Mouse (Mus musculus) megakaryocyte, embryonic 14.5 days (primary cell): ENCODE measurements around the gene Fmo2. TPM values are rescaled to one million over a fixed set of nuclear protein-coding genes. Genes with fewer than 3 reads are reported as not detected.

Experiments used
- H3K27me3 ChIP-seq: replicated peaks from 2 replicates; pipeline ENCODE3; 2012; ENCODE audit warnings: inconsistent platforms
- H3K36me3 ChIP-seq: replicated peaks from 2 replicates; pipeline ENCODE3; 2012; ENCODE audit warnings: low read length, inconsistent platforms, mixed read lengths
- H3K4me1 ChIP-seq: 2 replicates; pipeline ENCODE4 v1.6.1; 2012; ENCODE audit warnings: inconsistent platforms
- H3K4me3 ChIP-seq: replicated peaks from 2 replicates; pipeline ENCODE3; 2012; ENCODE audit warnings: moderate library complexity, mild to moderate bottlenecking, inconsistent platforms
- H3K9me3 ChIP-seq: 2 replicates; pipeline ENCODE4 v1.6.1; 2012; ENCODE audit warnings: inconsistent platforms
- FLI1 ChIP-seq: IDR thresholded peaks from 2 replicates; pipeline ENCODE4 v1.6.1; 2012; ENCODE audit warnings: low read length, inconsistent platforms, mixed read lengths
- GATA1 ChIP-seq: IDR thresholded peaks from 3 replicates; pipeline ENCODE4 v1.6.1; 2012; ENCODE audit warnings: mixed read lengths, low read length, inconsistent platforms, borderline replicate concordance
- polyA plus RNA-seq: library from polyadenylated mRNA; stranded (reverse); fragments of >175 nt; gene quantifications from 2 replicates; pipeline ENCODE4 v1.2.3, GENCODE M21; 2012; ENCODE audit warnings: low replicate concordance; ENCODE audit not compliant: insufficient read depth

Fmo2 gene
- polyA plus RNA-seq, 1 experiment: not detected

GRCm38 (mm10) chr1:162891980-162892451 lies 6.5 kb downstream of the Fmo2 start:
- TF ChIP-seq GATA1: no peak
- TF ChIP-seq FLI1: no peak
- Histone ChIP-seq H3K4me3 (no peak overlapping the region), H3K9me3 (peaks cover 4% of the 10 kb centered on the region; the same call in 1 of the 2 replicates)

GRCm38 (mm10) chr1:162888646-162889045 lies 9.9 kb downstream of the Fmo2 start:
- Histone ChIP-seq H3K9me3 (peaks cover 4% of the 10 kb centered on the region; the same call in 1 of the 2 replicates), H3K4me1 (no peaks in the 10 kb centered on the region), H3K4me3 (no peak overlapping the region), H3K36me3 (no peaks in the 10 kb centered on the region), H3K27me3 (no peaks in the 10 kb centered on the region)
- TF ChIP-seq FLI1: no peak
- no peak for TF ChIP-seq GATA1

More at GRCm38 (mm10) chr1:162891980-162892451, 6.5 kb downstream of the Fmo2 start:
- no peaks in the 10 kb centered on the region for H3K4me1 ChIP-seq
- H3K36me3 ChIP-seq: no peaks in the 10 kb centered on the region
- no peaks in the 10 kb centered on the region for H3K27me3 ChIP-seq

GRCm38 (mm10) chr1:162887644-162888043 lies 10.9 kb downstream of the Fmo2 start:
- Histone ChIP-seq H3K4me1 (no peaks in the 10 kb centered on the region), H3K9me3 (peaks cover 4% of the 10 kb centered on the region; the same call in 1 of the 2 replicates), H3K4me3 (no peak overlapping the region), H3K36me3 (no peaks in the 10 kb centered on the region), H3K27me3 (no peaks in the 10 kb centered on the region)
- TF ChIP-seq FLI1: no peak
- TF ChIP-seq GATA1: no peak

- Histone ChIP-seq H3K4me3 (no peak overlapping the region), H3K4me1 (no peaks in the 10 kb centered on the region), H3K27me3 (no peaks in the 10 kb centered on the region), H3K36me3 (no peaks in the 10 kb centered on the region), H3K9me3 (peaks cover 4% of the 10 kb centered on the region; the same call in 1 of the 2 replicates)
- TF ChIP-seq GATA1 (no peak), FLI1 (no peak)
Observed at GRCm38 (mm10) chr1:162886138-162886816, 12.2 kb downstream of the Fmo2 start.

GRCm38 (mm10) chr1:162882681-162883080 lies 15.8 kb downstream of the Fmo2 start:
- H3K9me3 ChIP-seq: peaks cover 4% of the 10 kb centered on the region; the same call in 1 of the 2 replicates
- TF ChIP-seq FLI1: no peak
- TF ChIP-seq GATA1: no peak
- no peaks in the 10 kb centered on the region for H3K27me3 ChIP-seq
- no peaks in the 10 kb centered on the region for H3K4me1 ChIP-seq
- no peaks in the 10 kb centered on the region for H3K36me3 ChIP-seq
- H3K4me3 ChIP-seq: no peak overlapping the region

- H3K36me3 ChIP-seq: no peaks in the 10 kb centered on the region
- no peaks in the 10 kb centered on the region for H3K4me1 ChIP-seq
- no peak overlapping the region for H3K4me3 ChIP-seq
- TF ChIP-seq FLI1 (no peak), GATA1 (no peak)
- H3K27me3 ChIP-seq: no peaks in the 10 kb centered on the region
- no peaks in the 10 kb centered on the region for H3K9me3 ChIP-seq
Observed at GRCm38 (mm10) chr1:162879595-162880369, 18.7 kb downstream of the Fmo2 start.

GRCm38 (mm10) chr1:162875091-162875490 lies 23.4 kb downstream of the Fmo2 start:
- TF ChIP-seq GATA1: no peak
- TF ChIP-seq FLI1: no peak
- no peaks in the 10 kb centered on the region for H3K4me1 ChIP-seq
- H3K27me3 ChIP-seq: no peaks in the 10 kb centered on the region
- H3K36me3 ChIP-seq: no peaks in the 10 kb centered on the region
- H3K4me3 ChIP-seq: no peak overlapping the region
- H3K9me3 ChIP-seq: no peaks in the 10 kb centered on the region; the same call in 1 of the 2 replicates

GRCm38 (mm10) chr1:162871701-162872311 lies 26.7 kb downstream of the Fmo2 start:
- no peak overlapping the region for H3K4me3 ChIP-seq
- H3K36me3 ChIP-seq: no peaks in the 10 kb centered on the region
- no peak for TF ChIP-seq FLI1
- TF ChIP-seq GATA1: no peak
- H3K9me3 ChIP-seq: no peaks in the 10 kb centered on the region; the same call in 1 of the 2 replicates
- no peaks in the 10 kb centered on the region for H3K27me3 ChIP-seq
- no peaks in the 10 kb centered on the region for H3K4me1 ChIP-seq

- H3K36me3 ChIP-seq: no peaks in the 10 kb centered on the region
- no peak for TF ChIP-seq GATA1
- no peak for TF ChIP-seq FLI1
- no peaks in the 10 kb centered on the region; the same call in 1 of the 2 replicates for H3K9me3 ChIP-seq
- H3K4me3 ChIP-seq: no peak overlapping the region
- no peaks in the 10 kb centered on the region for H3K27me3 ChIP-seq
- no peaks in the 10 kb centered on the region for H3K4me1 ChIP-seq
Observed at GRCm38 (mm10) chr1:162870978-162871377, 27.5 kb downstream of the Fmo2 start.
